Mouse (Mus musculus) limb, embryonic 14.5 days (tissue): ENCODE measurements around the gene Pym1. TPM values are rescaled to one million over a fixed set of nuclear protein-coding genes. Genes with fewer than 3 reads are reported as not detected.

Experiments used
- ATAC-seq: fragments of 200-750 bp; cut with Nextera tagmentation; 2 replicates; pipeline ENCODE4 v1.8.0; 2017; ENCODE audit warnings: low read depth, moderate number of reproducible peaks, moderate TSS enrichment; ENCODE audit not compliant: low FRiP score
- DNase-seq: peaks from one replicate; pipeline ENCODE4 v3.0.0-alpha.2; 2015; ENCODE audit warnings: low spot score
- H3K27ac ChIP-seq: fragments of 300-500 bp; sonication (generic); replicated peaks from 2 replicates; pipeline ENCODE4 v1.5.1; 2014; ENCODE audit warnings: low read depth, mild to moderate bottlenecking, low read length, moderate library complexity, mixed read lengths
- H3K27me3 ChIP-seq: fragments of 300-500 bp; sonication (generic); 2 replicates; pipeline ENCODE4 v1.6.1; 2014; ENCODE audit warnings: low read length, mixed read lengths; ENCODE audit not compliant: control insufficient read depth, insufficient read depth
- H3K36me3 ChIP-seq: fragments of 300-500 bp; sonication (generic); 2 replicates; pipeline ENCODE4 v1.6.1; 2014; ENCODE audit warnings: mild to moderate bottlenecking, low read length, moderate library complexity, mixed read lengths; ENCODE audit not compliant: control insufficient read depth, insufficient read depth
- H3K4me1 ChIP-seq: fragments of 300-500 bp; sonication (generic); 2 replicates; pipeline ENCODE4 v1.6.1; 2014; ENCODE audit warnings: antibody characterized with exemption, low read length, mixed read lengths; ENCODE audit not compliant: control insufficient read depth, insufficient read depth
- H3K4me2 ChIP-seq: fragments of 300-500 bp; sonication (generic); replicated peaks from 2 replicates; pipeline ENCODE4 v1.6.1; 2014; ENCODE audit warnings: low read depth, mild to moderate bottlenecking, low read length, moderate library complexity; ENCODE audit not compliant: severe bottlenecking
- H3K4me3 ChIP-seq: fragments of 300-500 bp; sonication (generic); replicated peaks from 2 replicates; pipeline ENCODE4 v1.5.1; 2014; ENCODE audit warnings: low read length
- H3K9ac ChIP-seq: fragments of 300-500 bp; sonication (generic); 2 replicates; pipeline ENCODE4 v1.6.1; 2014; ENCODE audit warnings: mild to moderate bottlenecking, low read depth, low read length, moderate library complexity; ENCODE audit not compliant: severe bottlenecking
- H3K9me3 ChIP-seq: fragments of 300-500 bp; sonication (generic); 2 replicates; pipeline ENCODE4 v1.6.1; 2016; ENCODE audit warnings: low read length; ENCODE audit not compliant: control insufficient read depth
- POLR2A ChIP-seq: fragments of 200-500 bp; IDR thresholded peaks from 2 replicates; pipeline ENCODE4 v1.8.0; 2012; ENCODE audit warnings: inconsistent platforms, mild to moderate bottlenecking, moderate library complexity, borderline replicate concordance; ENCODE audit not compliant: insufficient read depth, insufficient read length; ENCODE audit errors: extremely low read depth
- WGBS: fragments of 180-500 bp; shearing (Covaris S2); extraction: QIAGEN DNeasy Blood & Tissue Kit; methylation state at CpG from one replicate; pipeline ENCODE4 v1.1.7; 2014; 5-methylcytosine and 5-hydroxymethylcytosine counted together
- polyA plus RNA-seq, 2 experiments: library from polyadenylated mRNA; depleted of rRNA in 1 of 2; stranded (reverse) in 1 of 2; unstranded in 1 of 2; fragments of >200 nt; fragmentation: Nextera tagmentation in 1 of 2; extraction: Ambion mirVana in 1 of 2; gene quantifications; 2 replicates each; pipeline versions ENCODE4 v1.2.1 to v1.2.3; 2012 to 2014

Gene Pym1
- polyA plus RNA-seq, 2 experiments: 36.0 to 60.3 TPM

DNA sequence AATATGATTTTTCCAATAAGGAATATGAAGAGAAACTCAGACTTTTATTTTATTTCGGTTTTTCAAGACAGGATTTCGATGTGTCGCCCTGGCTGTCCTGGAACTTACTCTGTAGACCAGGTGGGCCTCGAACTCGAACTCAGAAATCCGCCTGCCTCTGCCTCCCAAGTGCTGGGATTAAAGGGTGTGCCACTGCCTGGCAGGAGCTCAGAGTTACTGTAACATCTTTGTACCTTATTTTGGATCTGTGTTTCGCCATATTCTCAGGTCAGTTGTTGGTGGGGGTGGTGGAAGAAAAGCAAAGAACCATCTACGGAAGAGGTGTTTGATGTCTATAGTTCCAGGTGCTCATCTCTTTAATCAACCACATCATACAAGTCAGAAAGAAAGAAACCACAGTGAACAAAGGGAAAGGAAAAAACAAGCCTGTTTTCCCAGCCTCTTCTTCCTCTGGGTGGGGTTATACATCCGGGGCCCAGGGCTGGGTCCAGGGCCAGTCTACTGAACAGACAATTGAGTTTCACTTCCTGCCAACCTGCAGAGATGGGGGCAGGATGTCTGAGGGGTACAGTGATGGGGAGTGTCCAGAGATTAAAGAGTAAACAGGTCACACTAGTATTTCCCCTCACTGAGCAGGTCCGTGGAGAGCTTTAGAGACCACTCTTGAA lies 1.6 kb upstream of the Pym1 start:
- 92% methylated on average over 10 of the region's 10 CpGs for WGBS
- peaks cover 8% of the 10 kb centered on the region; the same call in 1 of the 2 replicates for H3K27me3 ChIP-seq
- no peaks in the 10 kb centered on the region for H3K36me3 ChIP-seq
- H3K4me1 ChIP-seq: peaks cover 21% of the 10 kb centered on the region
- no peak overlapping the region for H3K4me2 ChIP-seq
- no peak for TF ChIP-seq POLR2A
- no peak for ATAC-seq
- no peak overlapping the region for H3K27ac ChIP-seq
- H3K9me3 ChIP-seq: no peaks in the 10 kb centered on the region
- H3K9ac ChIP-seq: no peak overlapping the region
- no peak for DNase-seq
- H3K4me3 ChIP-seq: no peak overlapping the region

DNA sequence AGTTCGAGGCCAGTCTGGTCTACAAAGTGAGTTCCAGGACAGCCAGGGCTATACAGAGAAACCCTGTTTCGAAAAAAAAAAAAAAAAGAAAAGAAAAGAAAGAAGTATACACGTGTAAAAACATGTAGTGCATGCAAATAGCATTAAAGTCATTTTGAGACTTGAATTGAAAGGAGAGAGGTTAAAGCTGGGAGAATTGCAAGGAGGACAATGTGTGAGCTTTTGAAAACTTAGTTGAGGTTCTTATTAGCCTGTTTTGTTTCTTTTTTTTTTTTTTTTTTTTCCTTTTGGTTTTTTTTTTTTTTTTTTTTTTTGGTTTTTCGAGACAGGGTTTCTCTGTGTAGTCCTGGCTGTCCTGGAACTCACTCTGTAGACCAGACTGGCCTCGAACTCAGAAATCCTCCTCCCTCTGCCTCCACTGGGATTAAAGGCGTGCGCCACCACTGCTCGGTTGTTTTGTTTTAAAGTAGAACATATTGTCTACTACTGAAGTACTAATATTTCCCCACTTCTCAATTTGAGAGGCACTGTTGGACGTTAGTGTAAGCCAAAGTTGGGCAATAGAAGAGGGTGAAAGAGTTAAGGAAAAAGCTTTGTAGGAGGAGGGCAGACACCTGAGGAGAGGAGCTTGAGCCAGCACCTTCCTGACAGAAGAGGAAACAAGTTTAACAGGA lies 580 bp upstream of the Pym1 start:
- peak overlapping the region; percentile 68 for H3K4me3 ChIP-seq
- no peaks in the 10 kb centered on the region for H3K9me3 ChIP-seq
- no peaks in the 10 kb centered on the region for H3K36me3 ChIP-seq
- no peak for ATAC-seq
- no peak for DNase-seq
- peaks cover 8% of the 10 kb centered on the region; the same call in 1 of the 2 replicates for H3K27me3 ChIP-seq
- H3K27ac ChIP-seq: peak overlapping the region; percentile 97
- H3K4me2 ChIP-seq: peak overlapping the region; percentile 79
- peaks cover 21% of the 10 kb centered on the region for H3K4me1 ChIP-seq
- H3K9ac ChIP-seq: peak overlapping the region; percentile 88
- no peak for TF ChIP-seq POLR2A
- WGBS: 36% methylated on average over 9 of the region's 9 CpGs

- ATAC-seq (peak; percentile 90), DNase-seq (peak; percentile 92)
- Histone ChIP-seq H3K9ac (peak overlapping the region; percentile 88), H3K4me1 (peaks cover 15% of the 10 kb centered on the region), H3K27me3 (no peaks in the 10 kb centered on the region), H3K27ac (peak overlapping the region; percentile 97), H3K4me2 (peak overlapping the region; percentile 79), H3K9me3 (no peaks in the 10 kb centered on the region), H3K4me3 (peak overlapping the region; percentile 68), H3K36me3 (peaks cover 5% of the 10 kb centered on the region)
- 0 out of 2 replicates have a peak, but pooled peaks have one; percentile 42 for TF ChIP-seq POLR2A
- WGBS: under 1% methylated on average over 37 of the region's 37 CpGs
Observed at GRCm38 (mm10) chr10:128748252-128748864, 669 bp downstream of the Pym1 start.

DNA sequence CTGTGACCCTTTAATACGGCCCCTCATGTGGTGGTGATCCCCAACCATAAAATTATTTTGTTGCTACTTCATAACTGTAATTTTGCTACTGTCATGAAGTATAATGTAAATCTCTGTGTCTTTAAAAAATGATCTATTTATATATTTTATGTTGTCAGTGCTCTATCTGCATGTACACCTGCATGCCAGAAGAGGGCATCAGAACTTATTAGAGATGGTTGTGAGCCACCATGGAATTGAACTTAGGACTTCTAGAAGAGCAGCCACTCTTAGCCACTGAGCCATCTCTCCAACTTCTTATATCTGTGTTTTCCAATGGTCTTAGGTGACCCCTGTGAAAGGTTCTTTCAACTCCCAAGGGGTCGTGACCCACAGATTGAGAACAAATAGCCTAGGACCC lies 25.2 kb downstream of the Pym1 start:
- H3K4me3 ChIP-seq: no peak overlapping the region
- no peak for TF ChIP-seq POLR2A
- DNase-seq: no peak
- no peaks in the 10 kb centered on the region for H3K4me1 ChIP-seq
- ATAC-seq: no peak
- H3K27me3 ChIP-seq: no peaks in the 10 kb centered on the region
- no peak overlapping the region for H3K27ac ChIP-seq
- no peak overlapping the region for H3K9ac ChIP-seq
- WGBS: 86% methylated on average over 2 of the region's 2 CpGs
- H3K9me3 ChIP-seq: no peaks in the 10 kb centered on the region
- H3K36me3 ChIP-seq: no peaks in the 10 kb centered on the region
- no peak overlapping the region for H3K4me2 ChIP-seq

DNA sequence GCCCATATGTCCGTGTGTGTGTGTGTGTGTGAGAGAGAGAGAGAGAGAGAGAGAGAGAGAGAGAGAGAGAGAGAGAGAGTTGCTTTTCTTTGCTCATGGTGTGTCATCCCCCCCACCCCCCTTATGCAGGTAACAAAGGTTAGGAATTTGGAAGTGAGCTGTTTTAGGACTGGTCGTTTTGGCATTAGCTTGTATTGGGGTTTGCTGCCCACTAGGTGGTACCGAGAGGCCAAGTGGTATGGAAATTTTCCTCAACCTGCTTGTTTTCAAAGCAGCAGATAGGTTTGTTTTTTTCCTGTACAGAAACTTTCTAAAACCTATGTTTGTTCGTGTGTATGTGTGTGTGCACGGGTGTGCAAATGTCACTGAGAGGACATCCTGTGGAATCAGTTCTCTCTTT lies 26.0 kb downstream of the Pym1 start:
- Histone ChIP-seq H3K4me2 (no peak overlapping the region), H3K9me3 (no peaks in the 10 kb centered on the region), H3K27ac (no peak overlapping the region), H3K27me3 (no peaks in the 10 kb centered on the region), H3K36me3 (no peaks in the 10 kb centered on the region), H3K9ac (no peak overlapping the region), H3K4me1 (no peaks in the 10 kb centered on the region), H3K4me3 (no peak overlapping the region)
- TF ChIP-seq POLR2A: no peak
- ATAC-seq (no peak), DNase-seq (no peak)
- WGBS: 19% methylated on average over 5 of the region's 5 CpGs
